Mouse (Mus musculus) C3H10T1/2 (cell line): Measurements from ENCODE around the gene Naa40. TPM values are rescaled to one million over a fixed set of nuclear protein-coding genes. Genes with fewer than 3 reads are reported as not detected.

Experiments used
- polyA plus RNA-seq, 2 experiments: library from polyadenylated mRNA; unstranded; fragments of >200 nt; fragmentation: generic; extraction: Trizol; gene quantifications; one replicate each; pipeline ENCODE4 v1.2.1; 2012; ENCODE audit warnings: missing spikeins in 2 of 2

Gene Naa40
- 10 to 100 TPM in 1 of 2 experiments, 1 to 10 TPM in 1; 3.9 to 12.4 TPM for polyA plus RNA-seq

GRCm38 (mm10) chr19:7240782-7241690 lies at the start of gene Naa40:
Gene Naa40 (minus strand): TSS chr19:7241183.

GRCm38 (mm10) chr19:7267091-7267741 lies 26.2 kb upstream of the Naa40 start, which contains the start of gene Rcor2:
Gene Rcor2 (plus strand): TSS chr19:7267325.

GRCm38 (mm10) chr19:7217162-7217925 lies 23.6 kb downstream of the Naa40 start, which contains the start of gene Cox8a:
Gene Cox8a (minus strand): TSS chr19:7217616.

GRCm38 (mm10) chr19:7205753-7206736 lies 34.9 kb downstream of the Naa40 start, which contains the start of gene Otub1:
Gene Otub1 (minus strand): TSS chr19:7206316.

Other genes with a start within 250 kb of the Naa40 start
- gene Dnajc4, start 248.6 kb downstream of the Naa40 start, polyA plus RNA-seq: 10 to 100 TPM; 23.6 to 59.0 TPM
- 10 to 100 TPM; 31.2 to 50.1 TPM for gene Nudt22, start 245.1 kb downstream of the Naa40 start, polyA plus RNA-seq
- 10 to 100 TPM in 1 of 2 experiments, 1 to 10 TPM in 1; 9.2 to 18.4 TPM for gene Trpt1, start 245.1 kb downstream of the Naa40 start, polyA plus RNA-seq
- gene Fermt3, start 221.7 kb downstream of the Naa40 start, polyA plus RNA-seq: under 1 TPM; 0.14 to 0.52 TPM
- gene Stip1, start 201.2 kb downstream of the Naa40 start, polyA plus RNA-seq: 100 to 1,000 TPM; 158 to 173 TPM
- gene Macrod1, start 184.4 kb downstream of the Naa40 start, polyA plus RNA-seq: 10 to 100 TPM; 11.8 to 33.4 TPM
- gene Flrt1, start 135.5 kb downstream of the Naa40 start, polyA plus RNA-seq: 1 to 10 TPM in 1 of 2 experiments, under 1 TPM in 1; 0.02 to 1.1 TPM
- 100 to 1,000 TPM; 165 TPM for gene Otub1, start 34.9 kb downstream of the Naa40 start, polyA plus RNA-seq
- 1,000 to 10,000 TPM; 1,138 to 1,402 TPM for gene Cox8a, start 23.6 kb downstream of the Naa40 start, polyA plus RNA-seq
- gene Rcor2, start 26.1 kb upstream of the Naa40 start, polyA plus RNA-seq: 10 to 100 TPM; 10.0 to 19.3 TPM
- 10 to 100 TPM; 15.9 to 38.9 TPM for gene Mark2, start 100.7 kb upstream of the Naa40 start, polyA plus RNA-seq
- 10 to 100 TPM; 16.9 to 20.6 TPM for gene Spindoc, start 141.8 kb upstream of the Naa40 start, polyA plus RNA-seq
- 10 to 100 TPM in 1 of 2 experiments, 1 to 10 TPM in 1; 4.4 to 38.3 TPM for gene 2700081O15Rik, start 176.4 kb upstream of the Naa40 start, polyA plus RNA-seq
- 10 to 100 TPM; 31.3 to 87.5 TPM for gene Rtn3, start 242.1 kb upstream of the Naa40 start, polyA plus RNA-seq